Mouse (Mus musculus) heart, postnatal 10 days (tissue): Measurements from ENCODE around the gene Gm10912. TPM values are rescaled to one million over a fixed set of nuclear protein-coding genes. Genes with fewer than 3 reads are reported as not detected.
A peak's percentile ranks its signal among the peaks of the same experiment; 100 is the strongest.
"Not testable (repeated sequence)": the region's sequence is repeated elsewhere in the genome, so short reads cannot be mapped to it uniquely, and the experiment has no call there.

Experiments used
- DNase-seq, 2 experiments: peaks; one replicate each; pipeline ENCODE4 v3.0.0; 2021
- intact Hi-C: fragments of 180-260 bp; cut with DNase I; formaldehyde crosslinking; loops from one replicate; pipeline ENCODE4 v1.15.1; 2025
- total RNA-seq, 2 experiments: library from RNA; stranded (reverse); gene quantifications; 2 replicates each; pipeline ENCODE4 v1.2.3; 2021

The Gm10912 gene
- total RNA-seq: under 1 TPM in 1 of 2 experiments, not detected in 1; 0.25 TPM

GRCm38 (mm10) chr2:104065526-104065925 is at the start of gene Gm10912:
Gene Gm10912 (plus strand): TSS chr2:104065826.
- intact Hi-C loops, DNase-seq: not testable (repeated sequence)

- intact Hi-C loops: no loop called here
Observed at GRCm38 (mm10) chr2:104023096-104023495, 42.5 kb upstream of the Gm10912 start.

GRCm38 (mm10) chr2:104024656-104025055 is 41.0 kb upstream of the Gm10912 start:
- DNase-seq: no peak
- intact Hi-C loops: no loop called here

More at GRCm38 (mm10) chr2:104023096-104023495, 42.5 kb upstream of the Gm10912 start:
- no peak for DNase-seq

GRCm38 (mm10) chr2:104027458-104028138 is 38.0 kb upstream of the Gm10912 start, which contains the start of gene Fbxo3:
Gene Fbxo3 (plus strand): TSS chr2:104027721.
- intact Hi-C loops: no loop called here
- peak; percentile 90 to 92 for DNase-seq

GRCm38 (mm10) chr2:104028139-104028723 is 37.4 kb upstream of the Gm10912 start, which contains the start of gene 4931422A03Rik:
Gene 4931422A03Rik (minus strand): TSS chr2:104028361.
- no peak for DNase-seq
- intact Hi-C loops: no loop called here

GRCm38 (mm10) chr2:104029074-104029473 is 36.6 kb upstream of the Gm10912 start:
- DNase-seq: no peak
- intact Hi-C loops: no loop called here

GRCm38 (mm10) chr2:104030381-104030780 is 35.2 kb upstream of the Gm10912 start:
- intact Hi-C loops: loop anchor here (10.0 kb wide), 2 partner anchors 394 to 554 kb away; no protein-coding TSS in a partner anchor
- no peak for DNase-seq

- intact Hi-C loops: loop anchor here (10.0 kb wide), 2 partner anchors 393 to 553 kb away; no protein-coding TSS in a partner anchor
- no peak for DNase-seq
Observed at GRCm38 (mm10) chr2:104032056-104032455, 33.6 kb upstream of the Gm10912 start.

GRCm38 (mm10) chr2:104034832-104035472 is 30.7 kb upstream of the Gm10912 start:
- DNase-seq: peak; percentile 72 to 82
- intact Hi-C loops: loop anchor here (2.0 to 10.0 kb wide), 3 partner anchors 86 to 550 kb away; no protein-coding TSS in a partner anchor

GRCm38 (mm10) chr2:104035595-104035994 is 30.0 kb upstream of the Gm10912 start:
- intact Hi-C loops: loop anchor here (2.0 to 10.0 kb wide), 3 partner anchors 85 to 549 kb away; no protein-coding TSS in a partner anchor
- peak; percentile 60 for DNase-seq

GRCm38 (mm10) chr2:104036316-104036715 is 29.3 kb upstream of the Gm10912 start:
- DNase-seq: no peak
- intact Hi-C loops: loop anchor here (10.0 kb wide), 2 partner anchors 388 to 548 kb away; no protein-coding TSS in a partner anchor

- intact Hi-C loops: loop anchor here (2.0 to 10.0 kb wide), 3 partner anchors 57 to 547 kb away; partner anchors contain the start of gene Cd59a
- DNase-seq: no peak
Observed at GRCm38 (mm10) chr2:104038236-104038635, 27.4 kb upstream of the Gm10912 start.

- no peak for DNase-seq
- intact Hi-C loops: no loop called here
Observed at GRCm38 (mm10) chr2:104041632-104042031, 24.0 kb upstream of the Gm10912 start.

GRCm38 (mm10) chr2:104042766-104043165 is 22.9 kb upstream of the Gm10912 start:
- intact Hi-C loops: no loop called here
- no peak for DNase-seq

GRCm38 (mm10) chr2:104043624-104044478 is 21.8 kb upstream of the Gm10912 start:
- intact Hi-C loops: no loop called here

GRCm38 (mm10) chr2:104044479-104045080 is 21.0 kb upstream of the Gm10912 start:
- DNase-seq: no peak
- intact Hi-C loops: no loop called here

More at GRCm38 (mm10) chr2:104043624-104044478, 21.8 kb upstream of the Gm10912 start:
- DNase-seq: no peak

GRCm38 (mm10) chr2:104058381-104058780 is 7.2 kb upstream of the Gm10912 start:
- intact Hi-C loops: no loop called here
- DNase-seq: no peak

- intact Hi-C loops: no loop called here
- no peak for DNase-seq
Observed at GRCm38 (mm10) chr2:104058954-104059353, 6.7 kb upstream of the Gm10912 start.

- intact Hi-C loops: no loop called here
- DNase-seq: no peak
Observed at GRCm38 (mm10) chr2:104059786-104060185, 5.8 kb upstream of the Gm10912 start.

GRCm38 (mm10) chr2:104060996-104061395 is 4.6 kb upstream of the Gm10912 start:
- no peak for DNase-seq

More at GRCm38 (mm10) chr2:104060996-104061395, 4.6 kb upstream of the Gm10912 start:
- intact Hi-C loops: no loop called here
